ENCODE assay signal across 8 mouse cellular contexts in the genomic region with DNA sequence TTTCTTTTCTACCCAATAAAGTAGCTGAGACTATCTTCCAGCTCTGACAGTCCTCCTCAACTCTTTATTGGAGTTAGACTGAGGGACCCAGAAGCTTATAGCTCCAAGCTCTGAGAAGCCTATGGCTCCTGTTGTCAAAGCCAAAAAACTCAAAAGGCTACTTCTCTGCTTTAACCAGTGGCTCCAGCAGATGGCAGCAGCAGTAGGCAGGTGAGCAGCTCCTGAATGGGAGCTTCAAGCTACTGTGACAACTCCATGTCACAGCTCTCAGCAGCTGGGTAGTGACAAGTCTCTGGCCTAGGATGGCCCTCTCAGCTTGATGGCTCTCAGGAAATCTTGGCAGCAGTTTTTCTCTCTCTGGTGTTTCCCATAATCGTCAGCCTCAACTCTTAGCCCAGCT. TPM values are rescaled to one million over a fixed set of nuclear protein-coding genes. Genes with fewer than 3 reads are reported as not detected.
DNase-seq lines count a peak whose midpoint lies in the region; ATAC-seq and TF ChIP-seq lines count a peak whose summit lies in the region.

No protein-coding gene starts in this region.

- H3K9me3 ChIP-seq in heart, embryonic 11.5 days (replicated peaks; ENCODE audit: control insufficient read depth, low read length): no peaks in the 10 kb centered on the region
- no peaks in the 10 kb centered on the region for H3K9me3 ChIP-seq in forebrain, postnatal 0 days (ENCODE audit: low read length)

- no peak for ATAC-seq in heart, embryonic 11.5 days (replicated peaks; ENCODE audit: insufficient number of reproducible peaks, low FRiP score, low TSS enrichment)
- peak; percentile 73 for ATAC-seq in forebrain, postnatal 0 days

- H3K9ac ChIP-seq in heart, embryonic 11.5 days (ENCODE audit: low read depth, low read length): no peak overlapping the region
- H3K9ac ChIP-seq in forebrain, postnatal 0 days: no peak overlapping the region

- no peak overlapping the region for H3K4me2 ChIP-seq in heart, embryonic 11.5 days
- no peak overlapping the region for H3K4me2 ChIP-seq in forebrain, postnatal 0 days (ENCODE audit: low read depth)

- H3K27me3 ChIP-seq in heart, embryonic 11.5 days (ENCODE audit: control insufficient read depth, insufficient read depth, low read length): no peaks in the 10 kb centered on the region
- H3K27me3 ChIP-seq in forebrain, postnatal 0 days (ENCODE audit: insufficient read depth, low read length): no peaks in the 10 kb centered on the region

- no peak overlapping the region for H3K4me3 ChIP-seq in heart, embryonic 11.5 days (ENCODE audit: low read depth, low read length)
- no peak overlapping the region for H3K4me3 ChIP-seq in forebrain, postnatal 0 days (ENCODE audit: low read depth, low read length)

- H3K4me1 ChIP-seq in heart, embryonic 11.5 days (ENCODE audit: control insufficient read depth, insufficient read depth, low read length): no peaks in the 10 kb centered on the region
- no peaks in the 10 kb centered on the region for H3K4me1 ChIP-seq in forebrain, postnatal 0 days (ENCODE audit: insufficient read depth)

- peak; percentile 85 for TF ChIP-seq CTCF in forebrain, postnatal 0 days (IDR thresholded peaks at IDR 0.05; ENCODE audit: low read depth)

- no peaks in the 10 kb centered on the region for H3K36me3 ChIP-seq in heart, embryonic 11.5 days (ENCODE audit: control insufficient read depth, insufficient read depth, low read length)
- H3K36me3 ChIP-seq in forebrain, postnatal 0 days (ENCODE audit: insufficient read depth): peaks cover 20% of the 10 kb centered on the region

- no peak overlapping the region for H3K27ac ChIP-seq in heart, embryonic 11.5 days (ENCODE audit: low read depth, low read length)
- H3K27ac ChIP-seq in forebrain, postnatal 0 days (ENCODE audit: low read depth, low read length): no peak overlapping the region

- peak; percentile 39 for DNase-seq in heart, adult 8-10 months (ENCODE audit: low spot score)
- DNase-seq in c-Kit-positive CD71-positive TER-119-negative erythroid progenitor cells, embryonic 14.5 days (ENCODE audit: low read depth): peak; percentile 56
- peak; percentile 85 for DNase-seq in forebrain, postnatal 0 days
- peak; percentile 20 for DNase-seq in hindlimb bud, embryonic 11.5 days (ENCODE audit: extremely low spot score, low read depth, low spot score)
- peak; percentile 52 for DNase-seq in left cerebral cortex, adult 11 months (ENCODE audit: low spot score)
- peak; percentile 69 for DNase-seq in mesoderm, embryonic 11.5 days (ENCODE audit: low read depth, low spot score)
- peak; percentile 8 for DNase-seq in spleen, adult 12 weeks (ENCODE audit: low spot score)

- 20% methylated on average over 1 of the region's 1 CpGs for WGBS in heart, embryonic 11.5 days (ENCODE audit: insufficient replicate concordance)
- WGBS in forebrain, postnatal 0 days: 5% methylated on average over 1 of the region's 1 CpGs

RNA-seq across cellular contexts. Expression of a gene that starts 27.1 kb away (rescaled TPM):
- total RNA-seq in heart, adult 8-10 months (2022): under 1 TPM; 0.53 to 0.91 (median 0.77) TPM
- polyA plus RNA-seq in heart, embryonic 11.5 days (2014; fragmentation: Nextera tagmentation; extraction: Ambion mirVana): 0.37 and 0.51 TPM in 2 replicates
- total RNA-seq in forebrain, postnatal 0 days (2014; rRNA removed): 27.4 and 30.9 TPM in 2 replicates
- 11.9 and 13.9 TPM in 2 replicates for polyA plus RNA-seq in forebrain, postnatal 0 days (2015; fragmentation: Nextera tagmentation; extraction: Ambion mirVana)

RNA-seq across cellular contexts. Expression of a gene that starts 58.8 kb away (rescaled TPM):
- total RNA-seq in heart, adult 8-10 months (2022): 1 to 10 TPM; 2.9 to 3.9 (median 3.1) TPM
- 3.4 and 3.7 TPM in 2 replicates for polyA plus RNA-seq in heart, embryonic 11.5 days (2014; fragmentation: Nextera tagmentation; extraction: Ambion mirVana)
- total RNA-seq in forebrain, postnatal 0 days (2014; rRNA removed): 4.3 and 5.8 TPM in 2 replicates
- 3.3 and 4.8 TPM in 2 replicates for polyA plus RNA-seq in forebrain, postnatal 0 days (2015; fragmentation: Nextera tagmentation; extraction: Ambion mirVana)

Comparison
In these comparisons a context has a peak if more than half of its experiments do, and no peak if none do; other contexts are left out.
1. DNase-seq: peak in every context shown above with its lines; median percentile 85 in forebrain, postnatal 0 days; 69 in mesoderm, embryonic 11.5 days; 56 in c-Kit-positive CD71-positive TER-119-negative erythroid progenitor cells, embryonic 14.5 days; 52 in left cerebral cortex, adult 11 months; 39 in heart, adult 8-10 months; 20 in hindlimb bud, embryonic 11.5 days; 8 in spleen, adult 12 weeks.
2. RNA of a gene that starts 27.1 kb away (total RNA-seq): 27.4 to 30.9 TPM in forebrain, postnatal 0 days; 0.53 to 0.91 TPM in heart, adult 8-10 months; every median in the first group is over 10 times any median in the second.